Mouse (Mus musculus): Measurements from ENCODE around the gene Gm6676.
"Not testable (repeated sequence)": the region's sequence is repeated elsewhere in the genome, so short reads cannot be mapped to it uniquely, and the experiment has no call there.

Gm6676 gene

DNA sequence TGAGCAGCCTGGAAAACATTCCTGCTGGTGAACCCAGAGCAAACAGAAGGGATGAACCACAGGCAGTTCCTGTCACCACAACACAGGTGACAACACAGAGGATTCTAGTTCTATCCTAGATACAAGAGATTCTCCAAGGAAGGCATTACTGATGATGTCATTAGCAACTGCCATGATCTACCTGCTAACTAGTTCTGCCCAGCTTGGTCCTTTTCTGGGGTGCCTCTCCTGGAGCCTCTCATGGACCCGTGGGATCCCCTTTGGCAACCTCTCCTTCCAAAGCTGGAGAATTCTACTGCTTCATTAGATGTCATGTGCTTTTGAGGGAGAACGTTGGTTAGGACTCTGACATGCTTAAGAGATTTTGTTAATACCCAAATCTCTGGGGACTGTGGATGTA, at the start of gene Gm6676:
TSS of gene Gm6676 (minus strand) at position 101 of the 400 bp plus-strand sequence.
- not testable (repeated sequence) for DNase-seq (ENCODE audit: low spot score)

DNA sequence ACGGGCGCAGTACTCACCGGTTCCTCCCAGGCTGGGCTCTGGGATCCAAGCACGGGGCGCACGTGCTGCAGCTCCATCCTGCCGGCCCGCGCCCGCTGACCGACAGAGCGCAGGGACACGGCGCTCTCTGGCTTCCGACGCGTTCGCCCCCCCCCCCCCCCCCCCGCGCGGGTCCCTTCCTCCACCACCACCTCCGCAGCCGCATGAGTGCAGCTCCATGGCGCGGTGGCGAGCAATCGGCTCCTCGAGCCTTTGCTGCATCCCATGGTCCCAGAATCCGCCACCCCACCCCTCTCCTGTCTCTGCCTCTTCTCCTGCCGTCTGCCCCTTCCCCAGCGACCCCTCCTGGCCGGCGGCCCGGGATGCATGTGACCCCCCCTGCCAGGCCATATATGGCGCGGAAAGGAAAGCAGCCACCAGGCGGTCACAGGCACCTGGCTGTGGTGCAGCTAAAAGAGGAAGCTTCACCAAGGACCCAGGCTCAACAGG, 49.3 kb upstream of the Gm6676 start, which contains the start of gene Gm3512:
TSS of gene Gm3512 (minus strand) at position 51 of the 489 bp plus-strand sequence.
- not testable (repeated sequence) for DNase-seq (ENCODE audit: low spot score)

GRCm38 (mm10) chr14:7105124-7105802, 19.9 kb downstream of the Gm6676 start:
- not testable (repeated sequence) for DNase-seq (ENCODE audit: low spot score)

DNA sequence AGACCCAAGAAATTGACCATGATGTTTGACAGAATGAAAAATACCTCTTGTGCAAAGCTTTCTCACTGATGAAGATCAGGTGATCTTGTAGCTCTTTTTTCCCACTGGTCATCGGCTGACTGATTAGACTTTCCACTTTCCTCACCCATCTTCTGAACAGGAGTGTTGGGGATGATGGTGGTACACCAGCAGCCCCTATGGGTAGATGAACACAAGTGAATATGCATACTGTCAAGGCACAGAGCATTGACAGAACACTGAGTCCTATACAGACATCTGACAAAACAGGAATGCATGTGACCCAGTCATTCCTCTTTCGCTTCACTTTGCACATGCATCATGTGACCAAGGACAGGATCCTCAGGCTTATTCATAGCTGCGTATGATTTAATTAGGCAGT, 24.7 kb downstream of the Gm6676 start, which contains the start of gene Gm3696:
TSS of gene Gm3696 (minus strand) at position 101 of the 400 bp plus-strand sequence.
- DNase-seq (ENCODE audit: low spot score): not testable (repeated sequence)
